Mouse (Mus musculus) liver, embryonic 14.5 days (tissue): ENCODE data around the gene Ttpal.

Source experiments
- CTCF ChIP-seq: IDR thresholded peaks from 2 replicates; pipeline ENCODE4 v1.5.1; 2016; ENCODE audit warnings: antibody characterized with exemption, low read depth, control low read depth
- EP300 ChIP-seq: IDR thresholded peaks from 2 replicates; pipeline ENCODE4 v1.6.1; 2016; ENCODE audit warnings: antibody characterized with exemption, low read depth

DNA sequence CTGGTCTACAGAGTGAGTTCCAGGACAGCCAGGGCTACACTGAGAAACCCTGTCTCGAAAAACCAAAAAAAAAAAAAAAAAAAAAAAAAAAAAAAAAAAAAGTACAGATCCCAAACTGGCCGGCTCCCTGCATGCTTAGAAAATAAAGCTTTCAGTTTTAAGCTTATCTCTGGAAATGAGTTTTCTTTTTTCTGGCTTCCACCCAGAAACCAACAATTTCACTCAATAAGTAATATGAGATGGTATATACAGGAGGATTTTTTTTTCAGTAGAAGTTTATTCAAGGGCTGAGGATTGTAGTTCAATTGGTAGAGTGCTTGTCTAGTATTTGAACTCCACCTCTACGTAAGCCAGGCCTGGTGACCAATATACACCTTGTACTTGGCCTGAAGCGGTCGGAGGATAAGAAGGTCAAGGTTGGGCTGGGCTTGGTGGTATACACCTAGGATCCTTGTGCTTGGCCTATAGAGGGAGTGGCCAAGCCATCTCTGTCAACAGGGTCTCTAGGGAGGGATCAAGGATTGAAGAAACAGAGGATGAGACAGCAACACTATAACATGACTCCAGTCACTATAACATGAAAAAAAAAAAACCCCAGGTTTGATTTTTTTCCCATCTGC is 44.5 kb downstream of the Ttpal start:
- no peak for TF ChIP-seq CTCF
- TF ChIP-seq EP300 = no peak
